Mouse (Mus musculus) thymus, adult 2 months (tissue): ENCODE measurements around the gene Pex14. TPM values are rescaled to one million over a fixed set of nuclear protein-coding genes. Genes with fewer than 3 reads are reported as not detected.

Experiments used
- DNase-seq: peaks from one replicate; pipeline ENCODE4 v3.0.0; 2021
- H3K27ac ChIP-seq: fragments of 200-500 bp; 2 replicates; pipeline ENCODE4 v1.5.1; 2012; ENCODE audit warnings: low read length, control low read depth; ENCODE audit not compliant: control insufficient read depth, insufficient read depth
- H3K27me3 ChIP-seq: fragments of 200-500 bp; 2 replicates; pipeline ENCODE4 v1.6.1; 2012; ENCODE audit warnings: mild to moderate bottlenecking, low read length, moderate library complexity, mixed read lengths; ENCODE audit not compliant: control insufficient read depth, insufficient read depth
- H3K36me3 ChIP-seq: fragments of 200-500 bp; 2 replicates; pipeline ENCODE4 v1.6.1; 2012; ENCODE audit warnings: mild to moderate bottlenecking, low read length, moderate library complexity; ENCODE audit not compliant: control insufficient read depth, insufficient read depth
- H3K4me1 ChIP-seq: fragments of 200-500 bp; replicated peaks from 2 replicates; pipeline ENCODE4 v1.6.1; 2012; ENCODE audit warnings: low read length; ENCODE audit not compliant: control insufficient read depth, insufficient read depth
- H3K4me3 ChIP-seq: fragments of 200-500 bp; 2 replicates; pipeline ENCODE4 v1.5.1; 2012; ENCODE audit warnings: mild to moderate bottlenecking, low read length, control low read depth, moderate library complexity; ENCODE audit not compliant: control insufficient read depth, insufficient read depth
- CTCF ChIP-seq: fragments of 200-500 bp; IDR thresholded peaks from 2 replicates; pipeline ENCODE4 v1.5.1; 2012; ENCODE audit warnings: mild to moderate bottlenecking, control low read depth, low read length, moderate library complexity, borderline replicate concordance; ENCODE audit not compliant: control insufficient read depth, poor library complexity, insufficient read depth; ENCODE audit errors: extremely low read depth
- POLR2A ChIP-seq: fragments of 200-500 bp; IDR thresholded peaks from 2 replicates; pipeline ENCODE4 v1.6.1; 2012; ENCODE audit warnings: mild to moderate bottlenecking, low read length, control low read depth, moderate library complexity; ENCODE audit not compliant: control insufficient read depth, poor library complexity, insufficient read depth; ENCODE audit errors: extremely low read depth
- WGBS: fragments of 180-500 bp; shearing (Covaris S2); methylation state at CpG from one replicate; pipeline ENCODE4 v1.1.7; 2018; 5-methylcytosine and 5-hydroxymethylcytosine counted together
- polyA plus RNA-seq: library from polyadenylated mRNA; depleted of rRNA; stranded (reverse); fragments of >200 nt; gene quantifications from 2 replicates; pipeline ENCODE4 v1.2.3, GENCODE M21; 2012

The Pex14 gene
- polyA plus RNA-seq, 1 experiment = 40.4 TPM

DNA sequence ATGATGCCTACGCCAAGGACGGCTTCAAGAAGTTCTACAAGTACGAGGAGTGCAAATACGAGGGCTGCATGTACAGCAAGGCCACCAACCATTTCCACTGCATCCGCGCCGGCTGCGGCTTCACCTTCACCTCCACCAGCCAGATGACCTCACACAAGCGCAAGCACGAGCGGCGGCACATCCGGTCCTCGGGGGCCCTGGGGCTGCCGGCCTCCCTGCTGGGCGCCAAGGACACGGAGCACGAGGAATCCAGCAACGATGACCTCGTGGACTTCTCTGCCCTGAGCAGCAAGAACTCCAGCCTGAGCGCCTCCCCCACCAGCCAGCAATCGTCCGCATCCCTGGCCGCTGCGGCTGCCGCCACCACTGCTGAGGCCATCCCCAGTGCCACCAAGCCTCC, 161.1 kb downstream of the Pex14 start:
- Histone ChIP-seq H3K27me3 (no peaks in the 10 kb centered on the region; the same call in 1 of the 2 replicates), H3K36me3 (no peaks in the 10 kb centered on the region), H3K27ac (no peak overlapping the region), H3K4me1 (peaks cover 4% of the 10 kb centered on the region; the same call in 1 of the 2 replicates), H3K4me3 (no peak overlapping the region)
- TF ChIP-seq CTCF (no peak), POLR2A (no peak)
- DNase-seq = no peak
- 96% methylated on average over 26 of the region's 26 CpGs for WGBS

- Histone ChIP-seq H3K4me3 (no peak overlapping the region), H3K27me3 (no peaks in the 10 kb centered on the region; the same call in 1 of the 2 replicates), H3K4me1 (peaks cover 4% of the 10 kb centered on the region; the same call in 1 of the 2 replicates), H3K27ac (no peak overlapping the region), H3K36me3 (no peaks in the 10 kb centered on the region)
- DNase-seq = no peak
- TF ChIP-seq CTCF = no peak
- 95% methylated on average over 12 of the region's 12 CpGs for WGBS
These were observed 162.9 kb downstream of the Pex14 start for GRCm38 (mm10) chr4:148936727-148937126.

GRCm38 (mm10) chr4:148936111-148936510, 163.6 kb downstream of the Pex14 start:
- H3K27ac ChIP-seq = no peak overlapping the region
- H3K36me3 ChIP-seq = no peaks in the 10 kb centered on the region
- H3K4me3 ChIP-seq = no peak overlapping the region
- H3K4me1 ChIP-seq = peaks cover 2% of the 10 kb centered on the region; the same call in 1 of the 2 replicates
- TF ChIP-seq CTCF (no peak), POLR2A (no peak)
- DNase-seq = no peak
- H3K27me3 ChIP-seq = no peaks in the 10 kb centered on the region; the same call in 1 of the 2 replicates
- 95% methylated on average over 12 of the region's 12 CpGs for WGBS

GRCm38 (mm10) chr4:148935211-148935610, 164.5 kb downstream of the Pex14 start:
- no peak for DNase-seq
- no peaks in the 10 kb centered on the region for H3K27me3 ChIP-seq
- no peaks in the 10 kb centered on the region for H3K36me3 ChIP-seq
- H3K4me1 ChIP-seq = no peaks in the 10 kb centered on the region
- no peak overlapping the region for H3K27ac ChIP-seq
- no peak overlapping the region for H3K4me3 ChIP-seq
- TF ChIP-seq POLR2A = no peak
- TF ChIP-seq CTCF = no peak
- 92% methylated on average over 13 of the region's 13 CpGs for WGBS

- Histone ChIP-seq H3K36me3 (no peaks in the 10 kb centered on the region), H3K27me3 (no peaks in the 10 kb centered on the region), H3K4me1 (no peaks in the 10 kb centered on the region), H3K4me3 (no peak overlapping the region), H3K27ac (no peak overlapping the region)
- no peak for DNase-seq
- no peak for TF ChIP-seq CTCF
- 93% methylated on average over 13 of the region's 13 CpGs for WGBS
These were observed 166.6 kb downstream of the Pex14 start for GRCm38 (mm10) chr4:148933109-148933508.

DNA sequence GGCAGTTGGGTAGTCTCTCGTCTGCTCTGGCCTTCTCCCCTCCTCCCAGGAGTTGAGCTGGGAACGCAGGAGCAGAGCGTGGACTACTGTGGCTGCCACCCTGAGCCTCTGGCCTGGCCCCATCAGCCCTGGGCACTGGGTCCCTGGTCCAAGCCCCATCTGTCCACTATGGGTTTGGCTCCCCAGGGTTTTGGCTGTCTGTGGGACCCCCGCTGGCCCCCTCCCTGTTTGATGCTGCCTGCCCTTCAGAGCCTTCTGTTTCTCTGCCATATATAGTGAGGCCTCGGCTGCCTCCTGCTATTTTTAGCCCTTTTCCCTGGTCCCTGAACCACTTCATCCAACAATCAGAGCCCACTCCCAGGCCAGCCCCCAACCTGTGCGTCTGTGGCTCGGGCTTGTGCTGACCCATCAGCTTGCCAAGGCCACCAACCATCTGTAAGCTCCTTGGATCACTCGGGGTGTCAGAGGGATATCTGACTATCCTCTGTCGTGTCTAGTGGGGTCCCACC, 168.9 kb downstream of the Pex14 start:
- H3K4me3 ChIP-seq = no peak overlapping the region
- no peaks in the 10 kb centered on the region for H3K4me1 ChIP-seq
- WGBS = 93% methylated on average over 9 of the region's 9 CpGs
- TF ChIP-seq CTCF = no peak
- TF ChIP-seq POLR2A = no peak
- H3K27me3 ChIP-seq = no peaks in the 10 kb centered on the region
- no peak overlapping the region for H3K27ac ChIP-seq
- H3K36me3 ChIP-seq = no peaks in the 10 kb centered on the region
- DNase-seq = no peak

GRCm38 (mm10) chr4:148928876-148929275, 170.8 kb downstream of the Pex14 start:
- H3K4me1 ChIP-seq = no peaks in the 10 kb centered on the region
- WGBS = 93% methylated on average over 16 of the region's 16 CpGs
- no peaks in the 10 kb centered on the region for H3K36me3 ChIP-seq
- no peaks in the 10 kb centered on the region for H3K27me3 ChIP-seq
- TF ChIP-seq POLR2A = no peak
- no peak for TF ChIP-seq CTCF
- no peak for DNase-seq
- H3K4me3 ChIP-seq = no peak overlapping the region
- H3K27ac ChIP-seq = no peak overlapping the region

DNA sequence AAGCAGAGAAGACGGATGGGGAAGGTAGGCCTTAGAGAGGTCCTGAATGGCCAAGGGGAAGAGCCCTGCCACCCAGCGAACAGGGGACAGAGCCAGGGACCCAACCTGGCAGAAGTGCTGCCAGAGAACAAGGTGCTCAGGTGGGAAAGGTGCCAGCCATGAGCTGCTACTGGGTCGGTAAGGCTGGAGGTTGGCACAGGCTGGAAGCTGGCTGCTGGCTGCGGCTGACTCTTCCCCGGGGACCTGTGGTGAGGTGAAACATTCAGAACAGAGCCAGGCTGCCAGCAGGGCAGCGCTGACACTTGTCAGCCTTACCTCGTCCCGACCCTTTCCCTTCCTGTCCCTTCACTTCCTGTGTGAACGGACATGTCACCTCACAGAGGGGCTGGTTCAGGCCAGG, 171.4 kb downstream of the Pex14 start:
- H3K27me3 ChIP-seq = no peaks in the 10 kb centered on the region
- H3K4me3 ChIP-seq = no peak overlapping the region
- WGBS = 49% methylated on average over 9 of the region's 9 CpGs
- H3K4me1 ChIP-seq = no peaks in the 10 kb centered on the region
- no peak for TF ChIP-seq POLR2A
- no peak for TF ChIP-seq CTCF
- no peak for DNase-seq
- no peaks in the 10 kb centered on the region for H3K36me3 ChIP-seq
- no peak overlapping the region for H3K27ac ChIP-seq
